Mouse (Mus musculus): ENCODE results near the gene Mpo. TPM values are rescaled to one million over a fixed set of nuclear protein-coding genes. Genes with fewer than 3 reads are reported as not detected.

Gene Mpo
- polyA plus RNA-seq, 1 experiment from 2014 or later, result 0.68 TPM

DNA sequence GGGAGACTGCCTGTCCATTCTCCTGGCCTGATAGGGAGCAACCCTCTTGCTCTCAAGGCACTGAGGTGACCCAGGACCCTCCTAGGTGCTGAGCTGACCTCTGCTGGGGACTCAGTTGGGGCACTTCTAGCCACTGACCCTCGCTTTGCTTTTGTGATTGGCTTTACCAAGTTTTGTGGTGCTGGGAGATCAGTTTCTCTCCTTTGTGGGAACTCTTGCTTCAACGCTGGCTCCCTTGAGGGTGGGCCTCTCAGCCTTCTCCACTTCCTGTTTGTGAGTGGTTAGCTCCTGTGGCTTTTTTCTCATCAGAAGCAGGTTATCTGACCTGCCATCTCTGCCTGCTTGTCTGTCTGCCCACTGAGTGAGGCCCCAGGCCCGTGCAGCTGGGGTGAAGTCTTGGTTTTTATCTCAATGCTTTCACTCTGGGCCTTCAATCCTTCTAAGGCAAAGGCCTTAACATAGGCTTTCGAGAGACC lies 41.9 kb upstream of the Mpo start:
- Histone ChIP-seq H3K4me2 (replicated peaks; ENCODE audit: low read depth, low read length) (no peak overlapping the region; the same call in 1 of the 2 replicates), H3K4me3 (ENCODE audit: low read depth, low read length) (no peak overlapping the region), H3K27ac (ENCODE audit: low read length) (peak overlapping the region; percentile 54; the same call in 1 of the 2 replicates), H3K9ac (replicated peaks; ENCODE audit: low read depth) (no peak overlapping the region), H3K9me3 (ENCODE audit: low read length) (no peaks in the 10 kb centered on the region), H3K36me3 (ENCODE audit: insufficient read depth, low read length) (no peaks in the 10 kb centered on the region), H3K4me1 (ENCODE audit: insufficient read depth, low read depth, low read length) (no peaks in the 10 kb centered on the region), H3K27me3 (replicated peaks; ENCODE audit: insufficient read depth, low read length) (no peaks in the 10 kb centered on the region)
- DNase-seq (ENCODE audit: low spot score) (peak; percentile 30), ATAC-seq (no peak)
- no peak for TF ChIP-seq EP300 (IDR thresholded peaks at IDR 0.05)
- TF ChIP-seq CTCF (IDR thresholded peaks at IDR 0.05), result no peak
- 38% methylated on average over 4 of the region's 4 CpGs for WGBS

DNA sequence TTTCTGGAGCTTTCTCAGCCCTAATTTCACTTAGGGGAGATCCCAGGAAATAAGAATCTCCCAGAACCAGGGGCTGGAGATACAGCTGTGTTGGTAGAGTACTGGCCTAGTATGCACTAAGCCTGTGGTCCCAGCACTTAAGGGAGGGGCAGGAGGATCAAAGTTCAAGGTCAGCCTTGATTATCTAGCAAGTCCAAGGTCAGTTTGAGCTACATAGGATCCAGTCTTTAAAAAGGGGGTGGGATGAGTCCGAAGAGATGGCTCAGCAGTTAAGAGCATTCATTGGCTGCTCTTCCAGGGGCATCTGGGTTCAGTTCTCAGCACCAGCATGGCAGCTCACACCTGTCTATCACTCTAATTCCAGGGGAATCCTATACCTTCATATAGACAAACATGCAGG lies 41.1 kb upstream of the Mpo start:
- H3K27ac ChIP-seq (ENCODE audit: low read length), result no peak overlapping the region
- no peak for ATAC-seq
- H3K36me3 ChIP-seq (ENCODE audit: insufficient read depth, low read length), result no peaks in the 10 kb centered on the region
- no peak for DNase-seq (ENCODE audit: low spot score)
- no peaks in the 10 kb centered on the region for H3K4me1 ChIP-seq (ENCODE audit: insufficient read depth, low read depth, low read length)
- H3K9me3 ChIP-seq (ENCODE audit: low read length), result no peaks in the 10 kb centered on the region
- no peak overlapping the region for H3K4me2 ChIP-seq (replicated peaks; ENCODE audit: low read depth, low read length)
- H3K27me3 ChIP-seq (replicated peaks; ENCODE audit: insufficient read depth, low read length), result no peaks in the 10 kb centered on the region
- H3K9ac ChIP-seq (replicated peaks; ENCODE audit: low read depth), result no peak overlapping the region
- 91% methylated on average over 1 of the region's 1 CpGs for WGBS
- no peak for TF ChIP-seq EP300 (IDR thresholded peaks at IDR 0.05)
- TF ChIP-seq CTCF (IDR thresholded peaks at IDR 0.05), result no peak
- no peak overlapping the region for H3K4me3 ChIP-seq (ENCODE audit: low read depth, low read length)

DNA sequence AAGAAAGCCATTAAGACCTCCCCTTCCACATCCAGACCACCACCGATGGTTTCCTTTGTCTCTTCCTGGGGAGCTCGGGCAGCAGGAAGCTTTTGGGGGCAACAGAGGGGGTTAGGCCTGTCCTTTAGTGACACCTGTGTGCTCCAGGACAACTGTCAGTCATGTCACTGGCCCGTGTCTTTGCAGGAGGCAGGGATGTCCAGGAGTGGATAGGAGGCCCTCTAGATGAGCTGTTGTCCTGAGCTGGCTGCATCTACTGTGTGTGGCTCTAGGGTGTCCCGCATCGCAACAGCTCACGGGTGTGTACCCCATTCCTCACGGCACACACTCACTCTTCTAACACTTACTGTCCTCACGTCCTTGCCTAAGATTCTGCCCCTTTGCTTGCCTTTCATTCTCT lies 40.1 kb upstream of the Mpo start:
- no peak overlapping the region for H3K4me3 ChIP-seq (ENCODE audit: low read depth, low read length)
- H3K9me3 ChIP-seq (ENCODE audit: low read length), result no peaks in the 10 kb centered on the region
- no peak overlapping the region for H3K4me2 ChIP-seq (replicated peaks; ENCODE audit: low read depth, low read length)
- WGBS, result 76% methylated on average over 8 of the region's 8 CpGs
- no peak for ATAC-seq
- H3K27ac ChIP-seq (ENCODE audit: low read length), result no peak overlapping the region
- DNase-seq (ENCODE audit: low spot score), result no peak
- TF ChIP-seq CTCF (IDR thresholded peaks at IDR 0.05), result no peak
- no peak for TF ChIP-seq EP300 (IDR thresholded peaks at IDR 0.05)
- H3K27me3 ChIP-seq (replicated peaks; ENCODE audit: insufficient read depth, low read length), result no peaks in the 10 kb centered on the region
- no peak overlapping the region for H3K9ac ChIP-seq (replicated peaks; ENCODE audit: low read depth)
- no peaks in the 10 kb centered on the region for H3K4me1 ChIP-seq (ENCODE audit: insufficient read depth, low read depth, low read length)
- no peaks in the 10 kb centered on the region for H3K36me3 ChIP-seq (ENCODE audit: insufficient read depth, low read length)

DNA sequence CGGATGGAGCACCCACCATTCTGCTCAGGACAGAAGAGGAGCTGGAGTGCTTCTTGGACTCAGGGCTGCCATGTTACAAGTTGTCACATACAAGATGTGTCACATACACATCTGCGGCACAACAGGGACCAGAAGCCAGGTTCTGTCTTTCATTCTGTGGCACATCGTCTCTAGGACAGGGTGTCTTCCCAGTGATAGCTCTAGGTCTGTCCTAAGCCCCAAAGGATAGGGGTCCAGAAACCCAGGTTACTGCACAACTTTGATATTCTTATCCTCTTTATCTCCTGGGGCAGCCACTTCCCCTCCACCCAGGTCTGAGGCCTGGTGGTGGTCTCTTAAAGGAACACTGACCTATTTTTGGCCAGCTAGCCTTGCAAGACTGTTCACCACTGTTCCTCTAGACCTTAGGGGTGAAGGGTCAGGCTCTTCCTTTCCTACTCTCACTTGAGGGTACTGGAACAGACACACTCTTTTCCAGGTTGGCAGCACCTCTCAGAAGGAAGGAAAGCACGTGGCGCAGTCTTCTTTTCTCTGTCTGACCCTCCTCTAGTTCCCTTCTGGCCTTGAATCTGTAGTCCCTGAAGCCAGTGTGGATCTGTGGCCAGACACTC lies 39.4 kb upstream of the Mpo start:
- H3K9ac ChIP-seq (replicated peaks; ENCODE audit: low read depth), result no peak overlapping the region
- no peak for TF ChIP-seq CTCF (IDR thresholded peaks at IDR 0.05)
- no peak for TF ChIP-seq EP300 (IDR thresholded peaks at IDR 0.05)
- no peak for DNase-seq (ENCODE audit: low spot score)
- H3K27ac ChIP-seq (ENCODE audit: low read length), result no peak overlapping the region
- no peaks in the 10 kb centered on the region for H3K27me3 ChIP-seq (replicated peaks; ENCODE audit: insufficient read depth, low read length)
- H3K4me2 ChIP-seq (replicated peaks; ENCODE audit: low read depth, low read length), result no peak overlapping the region
- no peaks in the 10 kb centered on the region for H3K36me3 ChIP-seq (ENCODE audit: insufficient read depth, low read length)
- H3K4me3 ChIP-seq (ENCODE audit: low read depth, low read length), result no peak overlapping the region
- 78% methylated on average over 5 of the region's 5 CpGs for WGBS
- no peaks in the 10 kb centered on the region for H3K4me1 ChIP-seq (ENCODE audit: insufficient read depth, low read depth, low read length)
- ATAC-seq, result no peak
- H3K9me3 ChIP-seq (ENCODE audit: low read length), result no peaks in the 10 kb centered on the region

DNA sequence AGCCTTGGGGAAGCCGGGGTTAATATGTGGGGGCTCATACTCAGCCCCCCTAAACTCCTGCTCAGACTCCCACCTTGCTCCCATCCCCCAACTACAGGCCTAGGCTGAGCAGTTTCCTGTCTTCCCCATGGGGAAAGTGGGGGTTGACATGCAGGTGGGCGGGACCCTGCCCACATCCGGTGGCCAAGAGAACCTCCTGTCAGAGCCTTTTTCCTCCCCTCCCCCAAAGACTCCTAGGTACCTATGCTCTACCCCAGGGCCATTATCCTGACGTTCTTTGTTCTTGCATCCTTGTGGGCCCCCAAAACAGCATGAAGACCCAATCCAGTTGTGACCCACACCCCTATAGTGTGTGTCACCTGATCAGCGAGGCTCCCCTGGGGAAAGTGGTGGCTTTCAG lies 38.8 kb upstream of the Mpo start:
- 0 out of 2 replicates have a peak, but pooled peaks have one; percentile 7 for ATAC-seq
- Histone ChIP-seq H3K4me1 (ENCODE audit: insufficient read depth, low read depth, low read length) (no peaks in the 10 kb centered on the region), H3K9ac (replicated peaks; ENCODE audit: low read depth) (no peak overlapping the region), H3K27me3 (replicated peaks; ENCODE audit: insufficient read depth, low read length) (no peaks in the 10 kb centered on the region), H3K4me2 (replicated peaks; ENCODE audit: low read depth, low read length) (no peak overlapping the region), H3K4me3 (ENCODE audit: low read depth, low read length) (no peak overlapping the region), H3K36me3 (ENCODE audit: insufficient read depth, low read length) (no peaks in the 10 kb centered on the region), H3K9me3 (ENCODE audit: low read length) (no peaks in the 10 kb centered on the region), H3K27ac (ENCODE audit: low read length) (no peak overlapping the region)
- DNase-seq (ENCODE audit: low spot score), result no peak
- TF ChIP-seq EP300 (IDR thresholded peaks at IDR 0.05) (no peak), CTCF (IDR thresholded peaks at IDR 0.05) (no peak)
- WGBS, result 55% methylated on average over 5 of the region's 5 CpGs

DNA sequence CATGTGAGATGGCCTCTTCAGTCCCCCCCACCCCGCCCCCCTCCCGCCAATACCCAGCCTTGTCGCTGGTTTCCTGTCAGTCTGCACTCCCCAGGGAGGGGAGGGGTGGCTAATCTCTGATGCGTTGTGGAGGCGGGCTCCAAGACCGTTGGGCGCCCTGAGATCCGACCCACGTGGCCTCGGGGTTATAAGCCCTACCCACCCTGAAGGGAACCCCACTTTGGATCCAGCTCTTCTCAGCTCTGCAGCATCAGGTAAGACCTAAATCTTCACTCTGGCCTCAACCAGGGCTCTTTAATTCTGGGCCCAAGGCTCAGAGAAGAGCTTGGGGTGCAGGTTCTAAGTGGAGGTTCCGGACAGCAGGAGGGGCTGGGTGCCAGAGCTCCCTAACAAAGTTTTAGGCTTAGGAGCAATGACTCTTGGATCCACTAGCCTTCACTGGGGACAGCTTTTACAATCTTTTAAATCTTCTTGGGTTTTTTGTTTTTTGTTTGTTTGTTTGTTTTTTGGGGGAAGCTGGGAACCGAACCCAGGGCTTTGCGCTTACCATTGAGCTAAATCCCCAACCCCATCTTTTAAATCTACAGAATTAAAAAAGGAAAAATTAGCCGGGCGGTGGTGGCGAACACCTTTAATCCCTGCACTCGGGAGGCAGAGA lies 37.9 kb upstream of the Mpo start:
- ATAC-seq, result peak; percentile 68
- peak; percentile 55 for DNase-seq (ENCODE audit: low spot score)
- H3K4me2 ChIP-seq (replicated peaks; ENCODE audit: low read depth, low read length), result no peak overlapping the region
- H3K4me3 ChIP-seq (ENCODE audit: low read depth, low read length), result no peak overlapping the region; the same call in 1 of the 2 replicates
- H3K27me3 ChIP-seq (replicated peaks; ENCODE audit: insufficient read depth, low read length), result peaks cover 5% of the 10 kb centered on the region; the same call in 1 of the 2 replicates
- no peaks in the 10 kb centered on the region for H3K9me3 ChIP-seq (ENCODE audit: low read length)
- no peak for TF ChIP-seq CTCF (IDR thresholded peaks at IDR 0.05)
- no peak for TF ChIP-seq EP300 (IDR thresholded peaks at IDR 0.05)
- H3K9ac ChIP-seq (replicated peaks; ENCODE audit: low read depth), result no peak overlapping the region
- H3K36me3 ChIP-seq (ENCODE audit: insufficient read depth, low read length), result no peaks in the 10 kb centered on the region
- no peaks in the 10 kb centered on the region for H3K4me1 ChIP-seq (ENCODE audit: insufficient read depth, low read depth, low read length)
- 66% methylated on average over 16 of the region's 17 CpGs for WGBS
- H3K27ac ChIP-seq (ENCODE audit: low read length), result no peak overlapping the region
